Mouse (Mus musculus): ENCODE measurements around the gene Fmnl3. TPM values are rescaled to one million over a fixed set of nuclear protein-coding genes. Genes with fewer than 3 reads are reported as not detected.

The Fmnl3 gene
- polyA plus RNA-seq, 1 experiment, result 0.01 TPM

DNA sequence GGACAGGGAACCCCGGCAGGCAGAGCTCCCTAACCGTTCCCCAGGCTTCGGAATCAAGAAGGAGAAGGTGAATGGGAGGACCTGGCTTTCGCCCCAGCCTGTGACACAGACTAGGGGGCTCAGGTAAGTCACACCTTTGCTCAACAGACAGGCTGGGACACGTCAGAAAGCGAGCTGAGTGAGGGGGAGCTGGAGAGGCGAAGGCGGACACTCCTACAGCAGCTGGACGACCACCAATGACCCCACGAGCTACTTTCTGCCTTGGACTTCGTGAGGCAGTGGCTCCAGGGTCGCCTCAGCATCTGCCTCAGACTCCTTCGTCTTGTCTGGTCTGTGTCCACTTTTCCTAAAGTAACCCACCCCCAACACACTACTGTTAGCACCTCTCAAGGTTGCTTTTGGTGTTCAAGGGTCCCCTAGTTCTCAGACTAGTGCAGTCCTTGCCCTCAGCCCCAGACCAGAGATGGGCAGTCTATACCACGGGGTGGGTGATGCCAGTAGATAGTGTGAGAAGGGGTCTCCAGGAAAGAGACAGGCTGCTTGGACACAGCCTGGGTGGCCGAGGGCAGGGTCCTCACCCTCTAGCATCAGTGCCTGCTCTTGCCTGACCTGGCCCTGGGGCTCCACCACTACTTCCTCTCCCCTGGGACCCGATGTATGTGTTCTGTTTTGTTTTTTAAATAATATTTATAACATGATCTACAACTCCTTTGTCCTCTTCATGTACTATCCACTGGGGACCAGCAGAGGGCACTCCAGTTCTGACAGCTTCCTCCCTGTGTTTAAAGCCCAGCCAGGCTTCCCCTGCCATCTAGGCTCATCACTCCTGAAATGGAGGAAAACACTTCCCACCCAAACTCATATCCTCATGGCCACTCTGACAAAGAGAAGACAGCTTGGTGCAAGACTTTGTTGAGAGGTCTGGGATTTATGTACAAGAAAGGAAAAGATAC, 53.7 kb downstream of the Fmnl3 start:
- no peaks in the 10 kb centered on the region for H3K9me3 ChIP-seq (ENCODE audit: control insufficient read depth, low read length)
- no peak overlapping the region for H3K4me3 ChIP-seq (replicated peaks)
- TF ChIP-seq GATA1 (IDR thresholded peaks at IDR 0.05; ENCODE audit: low read length) (no peak), TAL1 (IDR thresholded peaks at IDR 0.05; ENCODE audit: low read length) (no peak)
- H3K27me3 ChIP-seq (ENCODE audit: control insufficient read depth), result no peaks in the 10 kb centered on the region
- H3K36me3 ChIP-seq (ENCODE audit: control insufficient read depth), result peaks cover 11% of the 10 kb centered on the region; the same call in 1 of the 2 replicates
- H3K4me1 ChIP-seq (ENCODE audit: control insufficient read depth), result no peaks in the 10 kb centered on the region

DNA sequence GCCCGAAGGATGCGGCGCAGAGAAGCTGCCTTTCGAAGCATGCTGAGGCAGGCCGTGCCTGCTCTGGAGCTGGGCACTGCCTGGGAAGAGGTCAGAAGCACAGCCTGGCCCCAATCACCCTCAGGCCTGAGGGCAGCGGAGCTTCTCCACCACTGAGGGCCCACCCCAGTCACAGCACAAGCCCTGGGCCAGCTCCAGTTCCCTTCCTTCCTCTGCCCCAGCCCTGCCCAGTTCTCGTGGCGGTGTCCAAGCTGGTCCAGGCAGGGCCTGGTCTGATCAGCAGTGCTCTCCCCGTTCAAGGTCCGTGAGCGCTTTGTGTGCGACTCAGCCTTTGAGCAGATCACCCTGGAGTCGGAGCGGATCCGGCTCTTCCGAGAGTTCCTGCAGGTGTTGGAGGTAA, 55.4 kb downstream of the Fmnl3 start:
- Histone ChIP-seq H3K9me3 (ENCODE audit: control insufficient read depth, low read length) (no peaks in the 10 kb centered on the region), H3K27me3 (ENCODE audit: control insufficient read depth) (no peaks in the 10 kb centered on the region), H3K4me3 (replicated peaks) (no peak overlapping the region), H3K4me1 (ENCODE audit: control insufficient read depth) (no peaks in the 10 kb centered on the region), H3K36me3 (ENCODE audit: control insufficient read depth) (peaks cover 15% of the 10 kb centered on the region; the same call in 1 of the 2 replicates)
- no peak for TF ChIP-seq TAL1 (IDR thresholded peaks at IDR 0.05; ENCODE audit: low read length)
- TF ChIP-seq GATA1 (IDR thresholded peaks at IDR 0.05; ENCODE audit: low read length), result no peak

DNA sequence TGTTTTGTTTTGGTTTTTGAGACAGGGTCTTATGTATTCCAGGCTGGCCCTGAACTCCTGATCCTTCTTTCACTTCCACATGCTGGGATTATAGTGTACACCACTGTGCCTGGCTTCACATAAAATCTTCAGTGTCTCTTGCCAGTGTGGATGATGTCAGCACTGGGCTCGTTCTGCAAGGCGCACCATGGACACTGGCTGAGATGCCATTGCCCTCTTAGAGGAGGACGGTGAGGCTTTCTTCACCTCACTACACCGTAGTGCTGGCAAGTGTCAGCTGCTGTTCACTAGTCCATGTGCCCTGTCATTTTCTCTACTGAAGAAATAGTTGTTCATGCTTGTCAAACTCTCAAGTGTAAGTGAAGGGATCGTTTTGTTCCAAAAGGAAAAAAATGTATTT, 59.7 kb downstream of the Fmnl3 start:
- Histone ChIP-seq H3K9me3 (ENCODE audit: control insufficient read depth, low read length) (no peaks in the 10 kb centered on the region), H3K4me3 (replicated peaks) (no peak overlapping the region), H3K27me3 (ENCODE audit: control insufficient read depth) (no peaks in the 10 kb centered on the region), H3K36me3 (ENCODE audit: control insufficient read depth) (peaks cover 26% of the 10 kb centered on the region), H3K4me1 (ENCODE audit: control insufficient read depth) (no peaks in the 10 kb centered on the region)
- no peak for TF ChIP-seq GATA1 (IDR thresholded peaks at IDR 0.05; ENCODE audit: low read length)
- no peak for TF ChIP-seq TAL1 (IDR thresholded peaks at IDR 0.05; ENCODE audit: low read length)

DNA sequence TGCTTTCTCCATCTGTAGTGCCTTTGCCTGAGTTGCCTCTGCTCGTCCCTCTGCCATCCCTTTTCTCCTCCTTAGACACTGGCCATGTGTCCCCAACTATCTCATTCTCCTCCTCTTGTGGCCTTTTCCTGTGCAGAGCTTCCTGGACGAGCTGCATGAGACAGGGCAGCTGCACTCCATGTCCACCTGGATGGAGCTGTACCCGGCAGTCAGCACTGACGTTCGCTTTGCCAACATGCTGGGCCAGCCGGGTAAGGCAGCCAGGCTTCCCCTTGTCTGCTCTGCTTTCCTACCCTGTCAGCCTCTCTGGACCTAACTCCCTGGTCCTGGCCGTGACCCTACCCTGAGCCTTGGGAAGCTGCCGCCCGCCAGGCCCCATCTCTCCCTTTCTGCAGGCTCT, 60.7 kb downstream of the Fmnl3 start:
- no peak for TF ChIP-seq TAL1 (IDR thresholded peaks at IDR 0.05; ENCODE audit: low read length)
- no peak for TF ChIP-seq GATA1 (IDR thresholded peaks at IDR 0.05; ENCODE audit: low read length)
- H3K9me3 ChIP-seq (ENCODE audit: control insufficient read depth, low read length), result no peaks in the 10 kb centered on the region
- H3K4me1 ChIP-seq (ENCODE audit: control insufficient read depth), result no peaks in the 10 kb centered on the region
- no peak overlapping the region for H3K4me3 ChIP-seq (replicated peaks)
- peaks cover 25% of the 10 kb centered on the region for H3K36me3 ChIP-seq (ENCODE audit: control insufficient read depth)
- no peaks in the 10 kb centered on the region for H3K27me3 ChIP-seq (ENCODE audit: control insufficient read depth)

DNA sequence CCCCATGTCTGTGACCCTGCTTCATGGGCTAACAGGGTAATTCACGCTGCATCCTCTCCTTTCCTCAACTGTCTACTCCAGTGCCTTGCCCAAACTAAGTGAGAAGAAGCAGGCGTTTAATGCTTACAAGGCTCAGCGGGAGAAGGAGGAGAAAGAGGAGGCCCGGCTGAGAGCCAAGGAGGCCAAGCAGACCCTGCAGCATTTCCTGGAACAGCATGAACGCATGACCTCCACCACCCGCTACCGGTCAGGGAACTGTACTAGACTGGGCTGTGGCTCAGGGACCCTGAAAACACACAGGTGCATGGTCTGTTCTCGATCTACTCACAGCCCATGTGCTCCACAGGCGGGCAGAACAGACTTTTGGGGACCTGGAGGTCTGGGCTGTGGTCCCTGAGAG, 62.8 kb downstream of the Fmnl3 start:
- no peaks in the 10 kb centered on the region for H3K27me3 ChIP-seq (ENCODE audit: control insufficient read depth)
- peaks cover 28% of the 10 kb centered on the region for H3K36me3 ChIP-seq (ENCODE audit: control insufficient read depth)
- TF ChIP-seq TAL1 (IDR thresholded peaks at IDR 0.05; ENCODE audit: low read length) (no peak), GATA1 (IDR thresholded peaks at IDR 0.05; ENCODE audit: low read length) (no peak)
- no peak overlapping the region for H3K4me3 ChIP-seq (replicated peaks)
- no peaks in the 10 kb centered on the region for H3K4me1 ChIP-seq (ENCODE audit: control insufficient read depth)
- no peaks in the 10 kb centered on the region for H3K9me3 ChIP-seq (ENCODE audit: control insufficient read depth, low read length)

DNA sequence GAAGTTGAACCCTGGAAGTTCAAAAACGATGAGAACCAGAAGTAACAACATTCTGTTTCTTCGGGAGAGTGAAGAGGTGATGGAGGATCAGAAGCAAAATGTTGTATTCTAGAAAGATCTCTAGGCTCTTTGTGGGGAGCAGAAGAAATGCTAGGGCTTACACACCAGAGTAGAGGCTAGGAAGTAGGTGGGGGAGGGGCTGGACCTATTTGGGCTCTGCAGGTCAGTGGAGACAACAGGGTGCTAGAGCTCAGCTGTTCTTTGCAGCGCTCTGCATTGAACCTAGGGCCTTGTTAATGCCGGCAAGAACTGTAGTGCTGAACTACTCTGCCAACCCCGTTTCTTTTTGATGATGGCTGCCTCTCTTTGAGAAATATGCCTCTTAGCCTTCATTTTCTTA, 74.1 kb downstream of the Fmnl3 start:
- Histone ChIP-seq H3K27me3 (ENCODE audit: control insufficient read depth) (peaks cover 24% of the 10 kb centered on the region), H3K4me1 (ENCODE audit: control insufficient read depth) (peaks cover 20% of the 10 kb centered on the region), H3K36me3 (ENCODE audit: control insufficient read depth) (no peaks in the 10 kb centered on the region), H3K4me3 (replicated peaks) (no peak overlapping the region), H3K9me3 (ENCODE audit: control insufficient read depth, low read length) (no peaks in the 10 kb centered on the region)
- no peak for TF ChIP-seq GATA1 (IDR thresholded peaks at IDR 0.05; ENCODE audit: low read length)
- TF ChIP-seq TAL1 (IDR thresholded peaks at IDR 0.05; ENCODE audit: low read length), result no peak

DNA sequence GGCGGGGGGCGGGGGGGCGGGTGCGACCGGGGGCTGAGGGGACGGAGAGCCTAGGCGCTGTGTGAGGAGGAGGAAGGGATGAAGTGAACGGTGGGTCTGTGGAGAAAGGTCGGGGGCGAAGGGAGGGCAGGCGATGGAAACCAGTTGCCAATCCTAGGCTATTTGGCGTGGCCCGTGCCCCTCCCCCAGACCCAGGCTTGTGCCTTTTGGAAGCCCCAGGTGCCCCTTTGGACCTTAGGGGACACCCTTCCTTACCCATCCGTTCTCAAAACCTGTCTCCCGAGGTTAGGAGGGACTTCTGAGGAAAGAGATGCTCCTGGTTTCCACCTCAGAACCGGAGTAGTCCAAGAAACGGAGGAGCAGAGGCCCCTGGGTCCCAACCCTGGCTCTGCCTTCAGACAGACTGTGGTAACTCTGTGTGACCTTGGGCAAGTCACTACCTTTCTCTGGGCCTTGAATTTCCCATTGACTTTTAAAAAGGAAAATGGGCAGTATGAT, 74.7 kb downstream of the Fmnl3 start, which contains the start of gene Fam186b:
Gene Fam186b, minus strand, starts transcription at position 405 of the 498 bp plus-strand sequence.
- H3K9me3 ChIP-seq (ENCODE audit: control insufficient read depth, low read length), result no peaks in the 10 kb centered on the region
- H3K4me1 ChIP-seq (ENCODE audit: control insufficient read depth), result peaks cover 20% of the 10 kb centered on the region
- TF ChIP-seq GATA1 (IDR thresholded peaks at IDR 0.05; ENCODE audit: low read length) (no peak), TAL1 (IDR thresholded peaks at IDR 0.05; ENCODE audit: low read length) (no peak)
- peak within 1 kb of the TSS; percentile 63 for H3K4me3 ChIP-seq (replicated peaks)
- peaks cover 24% of the 10 kb centered on the region for H3K27me3 ChIP-seq (ENCODE audit: control insufficient read depth)
- no peaks in the 10 kb centered on the region for H3K36me3 ChIP-seq (ENCODE audit: control insufficient read depth)

DNA sequence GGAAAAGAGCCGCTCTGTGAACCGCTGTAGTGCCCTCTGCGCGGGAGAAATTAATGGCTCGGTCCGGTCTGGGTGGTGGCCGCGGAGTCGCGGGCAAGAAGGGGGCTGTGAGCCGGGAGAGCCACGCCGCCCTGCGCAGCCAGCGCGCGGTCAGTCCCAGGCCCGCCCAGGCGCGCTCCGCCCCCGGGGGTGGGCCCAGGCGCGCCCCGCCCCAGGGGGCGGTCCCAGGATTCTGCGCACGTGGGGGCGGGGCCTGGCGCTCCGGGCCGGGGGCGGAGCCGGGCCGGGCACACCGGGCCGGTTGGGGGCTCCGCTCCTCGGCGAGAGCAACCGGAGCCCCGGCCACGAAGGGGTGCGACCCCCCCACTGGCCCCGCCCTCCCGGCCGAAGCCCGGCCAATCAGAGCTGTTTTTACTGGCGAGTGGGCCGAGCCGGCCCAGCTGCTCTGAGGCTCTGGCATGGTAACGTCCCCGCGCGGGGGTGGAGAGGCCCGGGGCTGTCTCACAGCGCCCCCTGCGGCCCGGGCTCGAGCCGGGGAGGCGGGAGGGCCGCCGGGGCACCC, 75.4 kb downstream of the Fmnl3 start, which contains the start of gene Prpf40b:
Gene Prpf40b, plus strand, starts transcription at position 275 of the 562 bp plus-strand sequence.
- no peak for TF ChIP-seq TAL1 (IDR thresholded peaks at IDR 0.05; ENCODE audit: low read length)
- TF ChIP-seq GATA1 (IDR thresholded peaks at IDR 0.05; ENCODE audit: low read length), result no peak
- H3K9me3 ChIP-seq (ENCODE audit: control insufficient read depth, low read length), result no peaks in the 10 kb centered on the region
- peaks cover 18% of the 10 kb centered on the region for H3K4me1 ChIP-seq (ENCODE audit: control insufficient read depth)
- peak within 1 kb of the TSS; percentile 63 for H3K4me3 ChIP-seq (replicated peaks)
- H3K27me3 ChIP-seq (ENCODE audit: control insufficient read depth), result peaks cover 24% of the 10 kb centered on the region
- H3K36me3 ChIP-seq (ENCODE audit: control insufficient read depth), result no peaks in the 10 kb centered on the region

DNA sequence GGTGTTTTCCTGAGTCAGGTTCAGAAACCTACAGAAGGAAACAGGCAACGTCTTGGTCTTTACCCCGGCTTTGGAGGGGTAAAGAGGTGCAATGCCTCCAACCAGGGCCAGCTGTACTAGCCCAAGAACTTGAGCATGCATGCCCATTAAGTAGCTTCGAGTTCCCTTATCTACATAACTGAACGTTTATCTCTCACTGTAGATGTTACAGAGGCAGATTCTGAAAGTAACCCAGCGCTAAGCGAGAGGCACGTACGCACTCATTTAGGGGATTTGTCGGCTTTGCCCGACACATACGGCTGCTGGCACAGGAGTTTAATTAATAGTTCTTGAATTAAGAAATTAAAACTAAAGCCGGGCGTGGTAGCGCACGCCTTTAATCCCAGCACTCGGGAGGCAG, 76.0 kb downstream of the Fmnl3 start:
- H3K9me3 ChIP-seq (ENCODE audit: control insufficient read depth, low read length), result no peaks in the 10 kb centered on the region
- no peaks in the 10 kb centered on the region for H3K36me3 ChIP-seq (ENCODE audit: control insufficient read depth)
- H3K27me3 ChIP-seq (ENCODE audit: control insufficient read depth), result peaks cover 24% of the 10 kb centered on the region
- TF ChIP-seq GATA1 (IDR thresholded peaks at IDR 0.05; ENCODE audit: low read length), result no peak
- no peak for TF ChIP-seq TAL1 (IDR thresholded peaks at IDR 0.05; ENCODE audit: low read length)
- H3K4me3 ChIP-seq (replicated peaks), result peak overlapping the region; percentile 63
- peaks cover 18% of the 10 kb centered on the region for H3K4me1 ChIP-seq (ENCODE audit: control insufficient read depth)

Measured in erythroblast, embryonic 14.5 days (primary cell).